Mouse (Mus musculus) thymus, postnatal 25 days (tissue): ENCODE measurements around the gene Chad.

Experiments
- DNase-seq: peaks from one replicate; pipeline ENCODE4 v3.0.0; 2022

Gene Chad

GRCm38 (mm10) chr11:94564437-94565150 lies at the start of gene Chad:
TSS of gene Chad (plus strand) at chr11:94565047.
- peak; percentile 45 for DNase-seq

- DNase-seq, result peak; percentile 12
Observed at GRCm38 (mm10) chr11:94521219-94521843, 43.5 kb upstream of the Chad start, which contains the start of gene Mycbpap. TSS of gene Mycbpap (minus strand) at chr11:94521742.

- DNase-seq, result no peak
Observed at GRCm38 (mm10) chr11:94526171-94526879, 38.5 kb upstream of the Chad start.

- no peak for DNase-seq
Observed at GRCm38 (mm10) chr11:94528879-94529278, 36.0 kb upstream of the Chad start.

- DNase-seq, result no peak
Observed at GRCm38 (mm10) chr11:94533171-94533570, 31.7 kb upstream of the Chad start.

GRCm38 (mm10) chr11:94538733-94539292 lies 26.0 kb upstream of the Chad start:
- no peak for DNase-seq

GRCm38 (mm10) chr11:94539761-94540160 lies 25.1 kb upstream of the Chad start:
- no peak for DNase-seq

GRCm38 (mm10) chr11:94542400-94542799 lies 22.4 kb upstream of the Chad start:
- no peak for DNase-seq

- no peak for DNase-seq
Observed at GRCm38 (mm10) chr11:94543344-94543743, 21.5 kb upstream of the Chad start.

- peak; percentile 52 for DNase-seq
Observed at GRCm38 (mm10) chr11:94543932-94544331, 20.9 kb upstream of the Chad start.

- no peak for DNase-seq
Observed at GRCm38 (mm10) chr11:94544422-94544821, 20.4 kb upstream of the Chad start.

- DNase-seq, result no peak
Observed at GRCm38 (mm10) chr11:94546381-94546780, 18.5 kb upstream of the Chad start.

GRCm38 (mm10) chr11:94547271-94547670 lies 17.6 kb upstream of the Chad start:
- no peak for DNase-seq

- peak; percentile 23 for DNase-seq
Observed at GRCm38 (mm10) chr11:94548041-94548784, 16.6 kb upstream of the Chad start.

GRCm38 (mm10) chr11:94548888-94549690 lies 15.8 kb upstream of the Chad start, which contains the start of gene Rsad1:
TSS of gene Rsad1 (minus strand) at chr11:94549255.
- DNase-seq, result peak; percentile 94

GRCm38 (mm10) chr11:94549691-94550441 lies 15.0 kb upstream of the Chad start:
- no peak for DNase-seq

- no peak for DNase-seq
Observed at GRCm38 (mm10) chr11:94550442-94550744, 14.5 kb upstream of the Chad start.

GRCm38 (mm10) chr11:94558226-94558625 lies 6.6 kb upstream of the Chad start:
- DNase-seq, result no peak

GRCm38 (mm10) chr11:94563383-94563782 lies 1.5 kb upstream of the Chad start:
- no peak for DNase-seq

GRCm38 (mm10) chr11:94563821-94564220 lies 1.0 kb upstream of the Chad start:
- no peak for DNase-seq

GRCm38 (mm10) chr11:94565151-94565479 lies 268 bp downstream of the Chad start:
- peak; percentile 10 for DNase-seq
